Mouse (Mus musculus): ENCODE data around the gene Ythdf1. TPM values are rescaled to one million over a fixed set of nuclear protein-coding genes. Genes with fewer than 3 reads are reported as not detected.

The Ythdf1 gene
- total and polyA plus RNA-seq, 3 experiments: 36.8 to 72.2 TPM; not detected in 1

DNA sequence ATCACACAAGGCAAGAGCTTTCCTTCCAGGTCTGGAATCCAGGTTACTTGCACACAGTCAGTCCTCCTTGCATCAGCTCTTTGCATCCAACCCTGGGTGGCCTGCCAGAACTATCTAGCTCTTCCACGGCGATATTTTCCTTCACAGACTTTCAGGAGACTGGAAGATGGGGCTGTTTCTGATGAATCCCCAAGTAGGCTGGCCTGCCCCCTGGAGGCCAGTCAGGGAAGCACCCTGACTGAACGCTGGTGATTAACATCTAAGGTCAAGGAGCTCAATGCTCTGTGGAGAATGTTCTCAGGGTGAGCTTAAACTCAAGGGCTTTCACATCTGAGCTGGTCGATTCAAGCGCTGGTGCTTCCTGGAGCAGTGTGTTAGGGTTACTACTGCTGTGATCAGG is 43.2 kb upstream of the Ythdf1 start:
- Histone ChIP-seq H3K27ac (ENCODE audit: control insufficient read depth, low read depth, low read length) (no peak overlapping the region), H3K36me3 (ENCODE audit: control insufficient read depth in 1 of 2, insufficient read depth in 2 of 2, low read length in 2 of 2) (peaks cover 0 to 11% of the 10 kb centered on the region in 2 experiments; a peak in 3 of 4 replicates), H3K79me2 (ENCODE audit: control insufficient read depth, insufficient read depth, low read length, poor library complexity) (peaks cover 16% of the 10 kb centered on the region), H3K27me3 (ENCODE audit: control insufficient read depth in 1 of 2, insufficient read depth in 2 of 2, low read length in 2 of 2) (peaks cover 1 to 4% of the 10 kb centered on the region in 2 experiments; a peak in 3 of 4 replicates), H3K4me1 (ENCODE audit: control insufficient read depth in 1 of 2, insufficient read depth in 2 of 2, low read length in 2 of 2) (peaks cover 2 to 7% of the 10 kb centered on the region in 2 experiments; a peak in 2 of 4 replicates), H3K4me3 (ENCODE audit: control insufficient read depth in 1 of 2, insufficient read depth in 1 of 2, low read depth in 2 of 2, low read length in 2 of 2) (no peak overlapping the region), H3K9ac (ENCODE audit: control insufficient read depth, low read depth, low read length, poor library complexity, severe bottlenecking) (0 out of 2 replicates have a peak overlapping the region, but pooled peaks have one; percentile 17), H3K9me3 (replicated peaks; ENCODE audit: insufficient read depth, low read length) (no peaks in the 10 kb centered on the region)
- peak; percentile 76 for DNase-seq (ENCODE audit: low read depth, low spot score)
- TF ChIP-seq TAL1 (IDR thresholded peaks at IDR 0.05; ENCODE audit: low read length) (no peak), MAFK (IDR thresholded peaks at IDR 0.05; ENCODE audit: borderline replicate concordance, low read depth, low read length) (no peak), RCOR1 (IDR thresholded peaks at IDR 0.05; ENCODE audit: low read depth, low read length) (no peak), TCF12 (IDR thresholded peaks at IDR 0.05; ENCODE audit: low read depth, low read length) (no peak), NELFE (IDR thresholded peaks at IDR 0.05; ENCODE audit: low read depth, low read length) (no peak), POLR2AphosphoS5 (IDR thresholded peaks at IDR 0.05; ENCODE audit: borderline replicate concordance, low read depth, low read length) (no peak), SMC3 (IDR thresholded peaks at IDR 0.05; ENCODE audit: low read depth, low read length) (peak; percentile 68), CTCF (IDR thresholded peaks at IDR 0.05 in 2 of 3, conservative IDR thresholded peaks at IDR 0.05 in 1 of 3; ENCODE audit: control insufficient read depth in 1 of 3, insufficient read depth in 1 of 3, low read depth in 2 of 3, low read length in 3 of 3, poor library complexity in 1 of 3, severe bottlenecking in 1 of 3) (peak; percentile 83 to 95 (median 87)), ZNF384 (IDR thresholded peaks at IDR 0.05; ENCODE audit: low read depth, low read length) (no peak), RAD21 (IDR thresholded peaks at IDR 0.05; ENCODE audit: low read depth, low read length) (peak; percentile 46), GATA1 (IDR thresholded peaks at IDR 0.05; ENCODE audit: low read depth, low read length) (peak; percentile 34; the same call in 1 of the 2 replicates), MYB (IDR thresholded peaks at IDR 0.05; ENCODE audit: low read depth, low read length) (no peak), ETS1 (IDR thresholded peaks at IDR 0.05; ENCODE audit: low read depth, low read length) (no peak), CHD1 (IDR thresholded peaks at IDR 0.05; ENCODE audit: low read depth, low read length) (no peak)

GRCm38 (mm10) chr2:180962616-180963308 is 42.0 kb upstream of the Ythdf1 start:
- peaks cover 3 to 4% of the 10 kb centered on the region in 2 experiments; a peak in 3 of 4 replicates for H3K27me3 ChIP-seq (ENCODE audit: control insufficient read depth in 1 of 2, insufficient read depth in 2 of 2, low read length in 2 of 2)
- H3K36me3 ChIP-seq (ENCODE audit: control insufficient read depth in 1 of 2, insufficient read depth in 2 of 2, low read length in 2 of 2): peaks cover 0 to 9% of the 10 kb centered on the region in 2 experiments; a peak in 1 of 4 replicates
- no peaks in the 10 kb centered on the region for H3K9me3 ChIP-seq (replicated peaks; ENCODE audit: insufficient read depth, low read length)
- TF ChIP-seq MEF2A (IDR thresholded peaks at IDR 0.05; ENCODE audit: extremely low read depth, insufficient replicate concordance, low read depth, low read length, poor library complexity, severe bottlenecking) (no peak), GATA1 (IDR thresholded peaks at IDR 0.05; ENCODE audit: low read depth, low read length) (0 out of 2 replicates have a peak, but pooled peaks have one; percentile 25), RCOR1 (IDR thresholded peaks at IDR 0.05; ENCODE audit: low read depth, low read length) (peak; percentile 56; the same call in 1 of the 2 replicates), BHLHE40 (IDR thresholded peaks at IDR 0.05; ENCODE audit: borderline replicate concordance, low read depth, low read length) (peak; percentile 30; the same call in 1 of the 2 replicates)
- no peak for DNase-seq (ENCODE audit: low read depth, low spot score)
- no peak overlapping the region for H3K27ac ChIP-seq (ENCODE audit: control insufficient read depth, low read depth, low read length)
- H3K4me3 ChIP-seq (ENCODE audit: control insufficient read depth in 1 of 2, insufficient read depth in 1 of 2, low read depth in 2 of 2, low read length in 2 of 2): no peak overlapping the region
- H3K9ac ChIP-seq (ENCODE audit: control insufficient read depth, low read depth, low read length, poor library complexity, severe bottlenecking): no peak overlapping the region
- H3K4me1 ChIP-seq (ENCODE audit: control insufficient read depth in 1 of 2, insufficient read depth in 2 of 2, low read length in 2 of 2): peaks cover 0 to 7% of the 10 kb centered on the region in 2 experiments; a peak in 1 of 4 replicates
- H3K79me2 ChIP-seq (ENCODE audit: control insufficient read depth, insufficient read depth, low read length, poor library complexity): peaks cover 7% of the 10 kb centered on the region
